Mouse (Mus musculus) midbrain, embryonic 11.5 days (tissue): ENCODE data around the gene Flad1. TPM values are rescaled to one million over a fixed set of nuclear protein-coding genes. Genes with fewer than 3 reads are reported as not detected.

ENCODE experiments used
- ATAC-seq: fragments of 200-750 bp; cut with Nextera tagmentation; 2 replicates; pipeline ENCODE4 v1.8.0; 2017; ENCODE audit warnings: moderate TSS enrichment, moderate library complexity; ENCODE audit not compliant: low FRiP score
- DNase-seq: peaks from one replicate; pipeline ENCODE4 v3.0.0; 2015; ENCODE audit warnings: low spot score; ENCODE audit errors: missing footprints
- H3K27ac ChIP-seq: fragments of 300-500 bp; sonication (generic); 2 replicates; pipeline ENCODE4 v1.5.1; 2014; ENCODE audit warnings: low read depth, low read length
- H3K27me3 ChIP-seq: fragments of 300-500 bp; sonication (generic); 2 replicates; pipeline ENCODE4 v1.6.1; 2014; ENCODE audit warnings: mild to moderate bottlenecking, low read length, moderate library complexity, mixed read lengths; ENCODE audit not compliant: control insufficient read depth, insufficient read depth
- H3K36me3 ChIP-seq: fragments of 300-500 bp; sonication (generic); 2 replicates; pipeline ENCODE4 v1.6.1; 2014; ENCODE audit warnings: mild to moderate bottlenecking, low read length, moderate library complexity, mixed read lengths; ENCODE audit not compliant: control insufficient read depth, insufficient read depth
- H3K4me1 ChIP-seq: fragments of 300-500 bp; sonication (generic); 2 replicates; pipeline ENCODE4 v1.6.1; 2014; ENCODE audit warnings: low read length; ENCODE audit not compliant: control insufficient read depth, insufficient read depth
- H3K4me2 ChIP-seq: fragments of 300-500 bp; sonication (generic); 2 replicates; pipeline ENCODE4 v1.6.1; 2014; ENCODE audit warnings: mild to moderate bottlenecking, moderate library complexity
- H3K4me3 ChIP-seq: fragments of 300-500 bp; sonication (generic); 2 replicates; pipeline ENCODE4 v1.5.1; 2014; ENCODE audit warnings: low read depth, low read length
- H3K9ac ChIP-seq: fragments of 300-500 bp; sonication (generic); 2 replicates; pipeline ENCODE4 v1.6.1; 2014; ENCODE audit warnings: low read length
- H3K9me3 ChIP-seq: fragments of 300-500 bp; sonication (generic); 2 replicates; pipeline ENCODE4 v1.6.1; 2016; ENCODE audit warnings: low read length; ENCODE audit not compliant: control insufficient read depth
- WGBS: fragments of 180-500 bp; shearing (Covaris S2); extraction: QIAGEN DNeasy Blood & Tissue Kit; methylation state at CpG from one replicate; pipeline ENCODE4 v1.1.7; 2014; 5-methylcytosine and 5-hydroxymethylcytosine counted together
- polyA plus RNA-seq: library from polyadenylated mRNA; unstranded; fragments of >200 nt; fragmentation: Nextera tagmentation; extraction: Ambion mirVana; gene quantifications from 2 replicates; pipeline ENCODE4 v1.2.1, GENCODE M21; 2014

Gene Flad1
- polyA plus RNA-seq, 1 experiment from 2014 or later, result 25.4 TPM

GRCm38 (mm10) chr3:89394006-89394893 lies 17.4 kb downstream of the Flad1 start, which contains the start of gene Zbtb7b:
Zbtb7b (minus strand) TSS chr3:89394776.
- ATAC-seq, result peak; percentile 53
- H3K27ac ChIP-seq, result peak within 1 kb of the TSS; percentile 62; the same call in 1 of the 2 replicates

GRCm38 (mm10) chr3:89393605-89394004 lies 18.1 kb downstream of the Flad1 start:
- peak overlapping the region; percentile 44 for H3K4me3 ChIP-seq
- no peaks in the 10 kb centered on the region for H3K36me3 ChIP-seq
- peaks cover 16% of the 10 kb centered on the region for H3K27me3 ChIP-seq
- peak overlapping the region; percentile 84 for H3K4me2 ChIP-seq
- peak overlapping the region; percentile 62; the same call in 1 of the 2 replicates for H3K27ac ChIP-seq
- H3K4me1 ChIP-seq, result peaks cover 41% of the 10 kb centered on the region
- H3K9me3 ChIP-seq, result no peaks in the 10 kb centered on the region
- ATAC-seq (peak; percentile 95), DNase-seq (no peak)
- 1% methylated on average over 15 of the region's 15 CpGs for WGBS
- peak overlapping the region; percentile 53 for H3K9ac ChIP-seq

More at GRCm38 (mm10) chr3:89394006-89394893, 17.4 kb downstream of the Flad1 start, which contains the start of gene Zbtb7b:
- peaks cover 16% of the 10 kb centered on the region for H3K27me3 ChIP-seq
- peak within 1 kb of the TSS; percentile 84 for H3K4me2 ChIP-seq
- no peaks in the 10 kb centered on the region for H3K36me3 ChIP-seq
- no peaks in the 10 kb centered on the region for H3K9me3 ChIP-seq
- peak within 1 kb of the TSS; percentile 53 for H3K9ac ChIP-seq
- peaks cover 41% of the 10 kb centered on the region for H3K4me1 ChIP-seq
- peak; percentile 98 for DNase-seq
- WGBS, result under 1% methylated on average over 42 of the region's 42 CpGs
- H3K4me3 ChIP-seq, result peak within 1 kb of the TSS; percentile 42

DNA sequence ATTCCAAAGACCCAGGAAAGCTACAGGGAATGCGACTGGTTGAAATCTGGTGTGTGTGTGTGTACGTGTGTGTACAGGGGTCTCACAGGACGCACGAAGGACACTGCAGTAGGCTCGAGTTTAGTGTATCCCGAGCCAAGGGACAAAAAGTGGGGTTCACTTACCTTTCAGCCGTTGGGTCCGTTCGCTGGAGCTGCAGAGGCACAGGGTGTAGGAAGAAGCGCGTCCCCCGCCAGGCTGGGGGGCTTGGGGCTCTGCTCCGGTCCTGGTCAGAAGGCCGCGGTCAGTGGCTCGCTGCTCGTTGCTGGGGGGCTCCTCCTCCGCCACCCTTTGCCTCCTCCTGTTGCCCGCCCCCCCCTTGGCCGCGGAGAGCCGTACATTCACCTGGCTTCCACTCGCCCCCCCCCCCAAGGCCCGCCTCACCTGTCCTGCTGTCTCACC lies 18.8 kb downstream of the Flad1 start:
- Histone ChIP-seq H3K27me3 (peaks cover 16% of the 10 kb centered on the region), H3K9me3 (no peaks in the 10 kb centered on the region), H3K36me3 (no peaks in the 10 kb centered on the region), H3K27ac (no peak overlapping the region), H3K9ac (peak overlapping the region; percentile 27; the same call in 1 of the 2 replicates), H3K4me2 (peak overlapping the region; percentile 84), H3K4me1 (peaks cover 41% of the 10 kb centered on the region), H3K4me3 (peak overlapping the region; percentile 44)
- no peak for ATAC-seq
- DNase-seq, result peak; percentile 92
- under 1% methylated on average over 14 of the region's 24 CpGs for WGBS

DNA sequence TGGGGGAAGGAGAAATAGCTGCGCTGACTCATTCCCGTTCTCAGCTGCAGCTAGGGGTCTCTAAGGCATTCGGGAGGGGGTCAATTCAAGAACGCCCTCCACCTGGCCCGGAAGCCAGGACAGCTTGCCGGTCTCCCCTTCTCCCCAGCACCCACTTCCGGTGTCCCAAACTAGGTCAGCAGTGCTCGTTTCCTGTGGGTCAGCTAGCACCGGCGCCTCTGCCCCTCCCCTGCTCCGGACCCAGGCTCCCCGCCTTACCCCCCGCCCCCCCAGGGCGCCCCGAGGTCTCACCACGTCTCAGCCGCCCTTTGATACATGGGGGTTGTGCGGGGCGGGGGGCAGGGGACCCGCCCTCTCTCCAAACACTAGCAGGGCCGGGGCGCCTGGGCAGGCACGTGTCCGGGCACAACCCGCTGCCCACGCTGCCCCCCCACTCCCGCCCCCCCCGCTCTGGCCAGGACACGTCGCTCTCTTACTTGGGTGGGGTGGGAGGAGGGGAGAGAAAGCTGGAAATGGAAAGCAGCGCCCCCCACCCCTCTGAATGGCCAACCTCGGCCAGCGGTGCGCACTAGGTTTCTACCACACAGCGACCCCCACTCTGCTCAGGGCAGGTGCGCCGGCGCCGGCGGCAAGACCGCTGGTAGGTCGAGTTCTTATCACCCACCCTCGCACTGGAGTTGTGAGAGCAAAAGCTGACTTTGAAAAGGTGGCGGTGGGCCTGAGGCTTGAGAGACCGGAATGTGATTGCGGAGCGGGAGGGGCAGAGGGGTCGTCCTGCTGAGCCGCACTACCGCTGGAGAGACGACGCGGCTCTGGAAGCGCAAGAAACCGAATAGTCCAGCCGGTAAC lies 19.8 kb downstream of the Flad1 start:
- ATAC-seq (no peak), DNase-seq (peak; percentile 95)
- Histone ChIP-seq H3K9me3 (no peaks in the 10 kb centered on the region), H3K4me1 (peaks cover 41% of the 10 kb centered on the region), H3K27me3 (peaks cover 16% of the 10 kb centered on the region), H3K4me2 (peak overlapping the region; percentile 84), H3K27ac (no peak overlapping the region), H3K9ac (peak overlapping the region; percentile 60), H3K36me3 (no peaks in the 10 kb centered on the region), H3K4me3 (peak overlapping the region; percentile 44)
- WGBS, result under 1% methylated on average over 56 of the region's 56 CpGs

- DNase-seq (peak; percentile 92), ATAC-seq (no peak)
- 11% methylated on average over 19 of the region's 19 CpGs for WGBS
- peak overlapping the region; percentile 60 for H3K9ac ChIP-seq
- peaks cover 16% of the 10 kb centered on the region for H3K27me3 ChIP-seq
- H3K36me3 ChIP-seq, result no peaks in the 10 kb centered on the region
- H3K4me2 ChIP-seq, result peak overlapping the region; percentile 84
- H3K9me3 ChIP-seq, result no peaks in the 10 kb centered on the region
- H3K4me1 ChIP-seq, result peaks cover 38% of the 10 kb centered on the region
- peak overlapping the region; percentile 44 for H3K4me3 ChIP-seq
- no peak overlapping the region for H3K27ac ChIP-seq
Measured at GRCm38 (mm10) chr3:89390699-89391662, 20.7 kb downstream of the Flad1 start.

GRCm38 (mm10) chr3:89390111-89390515 lies 21.6 kb downstream of the Flad1 start:
- H3K36me3 ChIP-seq, result no peaks in the 10 kb centered on the region
- 61% methylated on average over 5 of the region's 5 CpGs for WGBS
- no peak overlapping the region for H3K27ac ChIP-seq
- peaks cover 11% of the 10 kb centered on the region for H3K27me3 ChIP-seq
- H3K4me1 ChIP-seq, result peaks cover 33% of the 10 kb centered on the region
- no peak for ATAC-seq
- no peaks in the 10 kb centered on the region for H3K9me3 ChIP-seq
- no peak overlapping the region for H3K9ac ChIP-seq
- H3K4me3 ChIP-seq, result no peak overlapping the region
- no peak overlapping the region for H3K4me2 ChIP-seq
- DNase-seq, result no peak

DNA sequence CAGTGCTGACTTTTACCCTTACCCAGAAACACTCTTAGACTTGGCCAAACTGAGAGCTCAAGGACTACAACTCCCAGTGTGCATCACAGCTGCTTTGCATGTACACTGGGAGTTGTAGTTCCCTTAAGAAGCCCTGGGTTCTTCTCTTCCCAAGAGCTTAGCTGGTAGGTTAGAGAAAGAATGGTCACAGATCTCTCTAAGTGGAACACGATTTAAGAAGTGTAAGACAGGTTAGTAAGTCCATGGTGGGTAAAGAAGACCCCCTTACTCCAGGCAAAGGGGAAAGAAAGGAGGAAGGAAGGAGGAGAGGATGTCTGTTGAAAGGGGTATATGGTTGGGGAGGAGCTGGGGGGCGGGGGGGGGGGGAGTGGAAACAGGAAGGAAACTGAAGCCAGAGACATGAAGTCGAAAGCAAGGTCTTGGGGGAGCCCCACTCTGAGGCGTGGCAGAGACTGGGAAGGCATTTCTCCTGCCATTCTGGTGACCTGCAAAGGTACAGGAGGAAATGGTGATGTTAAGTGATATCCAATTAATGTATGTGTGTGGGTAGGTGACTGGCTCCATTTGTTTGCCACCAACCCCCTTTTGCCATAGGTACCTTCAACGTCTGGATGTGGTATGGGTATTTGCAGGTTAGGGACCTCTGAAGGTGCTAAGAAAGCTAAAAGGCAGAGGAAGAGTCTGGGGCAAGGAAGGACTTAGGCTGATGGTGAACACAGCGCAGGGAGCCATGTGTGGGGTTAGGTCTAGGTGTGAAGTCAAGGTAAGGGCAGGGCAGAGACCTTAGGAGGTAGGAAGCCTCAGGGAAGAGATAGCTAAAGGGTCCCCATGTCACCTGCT lies 22.5 kb downstream of the Flad1 start:
- H3K9me3 ChIP-seq, result no peaks in the 10 kb centered on the region
- 66% methylated on average over 6 of the region's 6 CpGs for WGBS
- peaks cover 33% of the 10 kb centered on the region for H3K4me1 ChIP-seq
- H3K36me3 ChIP-seq, result no peaks in the 10 kb centered on the region
- H3K9ac ChIP-seq, result no peak overlapping the region
- no peak overlapping the region for H3K27ac ChIP-seq
- ATAC-seq (no peak), DNase-seq (no peak)
- peaks cover 11% of the 10 kb centered on the region for H3K27me3 ChIP-seq
- H3K4me3 ChIP-seq, result no peak overlapping the region
- H3K4me2 ChIP-seq, result no peak overlapping the region
